In genomic region chr7:127020491-127020890, GRCm38 (mm10) we compare ENCODE assay signal across 8 mouse cellular contexts. TPM values are rescaled to one million over a fixed set of nuclear protein-coding genes. Genes with fewer than 3 reads are reported as not detected.
DNase-seq lines count a peak whose midpoint lies in the region; ATAC-seq and TF ChIP-seq lines count a peak whose summit lies in the region.

No protein-coding gene starts in this region.

- no peak for ATAC-seq in heart, embryonic 14.5 days (ENCODE audit: insufficient number of reproducible peaks, insufficient read depth, low FRiP score, low read depth)
- no peak for ATAC-seq in heart, postnatal 0 days (ENCODE audit: insufficient read depth, low read depth)
- no peak for ATAC-seq in midbrain, embryonic 11.5 days (ENCODE audit: low FRiP score)
- ATAC-seq in monocyte, adult 5-6 weeks (replicated peaks; ENCODE audit: insufficient number of reproducible peaks, low FRiP score, low TSS enrichment, poor library complexity, severe bottlenecking) = no peak

- 42% methylated on average over 5 of the region's 5 CpGs for WGBS in heart, embryonic 14.5 days
- 36% methylated on average over 5 of the region's 5 CpGs for WGBS in heart, postnatal 0 days
- 25% methylated on average over 5 of the region's 5 CpGs for WGBS in midbrain, embryonic 11.5 days

- H3K4me1 ChIP-seq in heart, embryonic 14.5 days (ENCODE audit: control insufficient read depth in 2 of 2, insufficient read depth in 2 of 2, low read length in 2 of 2) = peaks cover 30 to 62% of the 10 kb centered on the region in 2 experiments
- H3K4me1 ChIP-seq in heart, postnatal 0 days (ENCODE audit: control insufficient read depth, insufficient read depth) = peaks cover 41% of the 10 kb centered on the region
- H3K4me1 ChIP-seq in midbrain, embryonic 11.5 days (ENCODE audit: control insufficient read depth, insufficient read depth, low read length) = peaks cover 64% of the 10 kb centered on the region

- no peak for DNase-seq in heart, postnatal 4 days
- peak; percentile 29 for DNase-seq in Muller cell, postnatal 12 days (ENCODE audit: inconsistent ontology term)
- DNase-seq in heart, postnatal 0 days (ENCODE audit: low spot score) = no peak
- no peak for DNase-seq in midbrain, embryonic 11.5 days (ENCODE audit: low spot score, missing footprints)
- no peak for DNase-seq in thymus, postnatal 36 days
- no peak for DNase-seq in right cerebral cortex, postnatal 36 days (ENCODE audit: low spot score in 2 of 2)

- TF ChIP-seq CTCF in heart, postnatal 0 days (IDR thresholded peaks at IDR 0.05; ENCODE audit: low read depth) = no peak

- H3K9me3 ChIP-seq in heart, embryonic 14.5 days (ENCODE audit: control insufficient read depth, low read length) = no peaks in the 10 kb centered on the region
- H3K9me3 ChIP-seq in heart, postnatal 0 days (replicated peaks; ENCODE audit: control insufficient read depth, low read length) = no peaks in the 10 kb centered on the region
- H3K9me3 ChIP-seq in midbrain, embryonic 11.5 days (ENCODE audit: control insufficient read depth, low read length) = no peaks in the 10 kb centered on the region

- peak overlapping the region; percentile 85 for H3K4me2 ChIP-seq in heart, embryonic 14.5 days (ENCODE audit: low read length)
- H3K4me2 ChIP-seq in heart, postnatal 0 days (ENCODE audit: low read depth, low read length) = peak overlapping the region; percentile 78
- H3K4me2 ChIP-seq in midbrain, embryonic 11.5 days = peak overlapping the region; percentile 86

- H3K27me3 ChIP-seq in heart, embryonic 14.5 days (ENCODE audit: control insufficient read depth, insufficient read depth, low read length) = no peaks in the 10 kb centered on the region
- H3K27me3 ChIP-seq in heart, postnatal 0 days (ENCODE audit: control insufficient read depth, insufficient read depth, low read length) = no peaks in the 10 kb centered on the region
- H3K27me3 ChIP-seq in midbrain, embryonic 11.5 days (ENCODE audit: control insufficient read depth, insufficient read depth, low read length) = no peaks in the 10 kb centered on the region

- no peak for TF ChIP-seq EP300 in heart, postnatal 0 days (IDR thresholded peaks at IDR 0.05; ENCODE audit: low read depth)

- 0 out of 4 replicates have a peak overlapping the region, but pooled peaks of 1 of the 2 experiments have one; percentile 48 for H3K27ac ChIP-seq in heart, embryonic 14.5 days (replicated peaks in 1 of 2; ENCODE audit: control insufficient read depth in 1 of 2, insufficient read depth in 1 of 2, low read depth in 2 of 2, low read length in 2 of 2)
- H3K27ac ChIP-seq in heart, postnatal 0 days (ENCODE audit: low read depth) = 0 out of 2 replicates have a peak overlapping the region, but pooled peaks have one; percentile 18
- H3K27ac ChIP-seq in midbrain, embryonic 11.5 days (ENCODE audit: low read depth, low read length) = peak overlapping the region; percentile 72

- peaks cover 36% of the 10 kb centered on the region for H3K36me3 ChIP-seq in heart, embryonic 14.5 days (ENCODE audit: control insufficient read depth, insufficient read depth, low read length)
- H3K36me3 ChIP-seq in heart, postnatal 0 days (replicated peaks; ENCODE audit: control insufficient read depth, insufficient read depth, low read length) = peaks cover 27% of the 10 kb centered on the region
- peaks cover 15% of the 10 kb centered on the region for H3K36me3 ChIP-seq in midbrain, embryonic 11.5 days (ENCODE audit: control insufficient read depth, insufficient read depth, low read length)

- H3K9ac ChIP-seq in heart, embryonic 14.5 days (ENCODE audit: low read length) = peak overlapping the region; percentile 72
- H3K9ac ChIP-seq in heart, postnatal 0 days (replicated peaks; ENCODE audit: low read depth, low read length) = peak overlapping the region; percentile 46
- peak overlapping the region; percentile 79 for H3K9ac ChIP-seq in midbrain, embryonic 11.5 days (ENCODE audit: low read length)

- H3K4me3 ChIP-seq in heart, embryonic 14.5 days (ENCODE audit: control insufficient read depth in 1 of 2, insufficient read depth in 1 of 2, low read depth in 1 of 2, low read length in 2 of 2) = peak overlapping the region; percentile 49 to 63
- peak overlapping the region; percentile 46 for H3K4me3 ChIP-seq in heart, postnatal 0 days (ENCODE audit: low read depth, low read length)
- peak overlapping the region; percentile 44 for H3K4me3 ChIP-seq in midbrain, embryonic 11.5 days (ENCODE audit: low read depth, low read length)

RNA-seq across cellular contexts. Expression of gene Gm42742, which starts 0.4 kb away (rescaled TPM):
- polyA plus RNA-seq in heart, embryonic 14.5 days (2014; fragmentation: Nextera tagmentation; extraction: Ambion mirVana) = 41.9 and 45.0 TPM in 2 replicates
- total RNA-seq in heart, postnatal 4 days (2021) = 10 to 100 TPM; 10.0 to 18.2 TPM
- 22.8 and 24.8 TPM in 2 replicates for total RNA-seq in heart, postnatal 0 days (2014; rRNA removed; ENCODE audit: low replicate concordance)
- 5.7 and 44.5 TPM in 2 replicates for polyA plus RNA-seq in heart, postnatal 0 days (2015; fragmentation: Nextera tagmentation; extraction: Ambion mirVana)
- 58.8 and 68.8 TPM in 2 replicates for polyA plus RNA-seq in midbrain, embryonic 11.5 days (2014; fragmentation: Nextera tagmentation; extraction: Ambion mirVana)
- 6.4 to 36.5 TPM (median 36.3 TPM) in 3 replicates for total RNA-seq in monocyte, adult 5-6 weeks (2017)

RNA-seq across cellular contexts. Expression of gene Prrt2, which starts 0.5 kb away (rescaled TPM):
- polyA plus RNA-seq in heart, embryonic 14.5 days (2014; fragmentation: Nextera tagmentation; extraction: Ambion mirVana) = 2.1 and 3.2 TPM in 2 replicates
- total RNA-seq in heart, postnatal 4 days (2021) = 1 to 10 TPM; 1.6 to 2.0 TPM
- total RNA-seq in heart, postnatal 0 days (2014; rRNA removed; ENCODE audit: low replicate concordance) = not detected in 2 replicates
- 0.23 and 1.1 TPM in 2 replicates for polyA plus RNA-seq in heart, postnatal 0 days (2015; fragmentation: Nextera tagmentation; extraction: Ambion mirVana)
- polyA plus RNA-seq in midbrain, embryonic 11.5 days (2014; fragmentation: Nextera tagmentation; extraction: Ambion mirVana) = 2.6 and 4.0 TPM in 2 replicates
- total RNA-seq in monocyte, adult 5-6 weeks (2017) = not detected in 3 replicates

RNA-seq across cellular contexts. Expression of gene Pagr1a, which starts 3.3 kb away (rescaled TPM):
- 23.1 and 25.4 TPM in 2 replicates for polyA plus RNA-seq in heart, embryonic 14.5 days (2014; fragmentation: Nextera tagmentation; extraction: Ambion mirVana)
- total RNA-seq in heart, postnatal 4 days (2021) = 10 to 100 TPM; 10.4 to 14.8 TPM
- total RNA-seq in heart, postnatal 0 days (2014; rRNA removed; ENCODE audit: low replicate concordance) = not detected in 2 replicates
- polyA plus RNA-seq in heart, postnatal 0 days (2015; fragmentation: Nextera tagmentation; extraction: Ambion mirVana) = 21.7 and 44.8 TPM in 2 replicates
- polyA plus RNA-seq in midbrain, embryonic 11.5 days (2014; fragmentation: Nextera tagmentation; extraction: Ambion mirVana) = 59.0 and 70.6 TPM in 2 replicates
- total RNA-seq in monocyte, adult 5-6 weeks (2017) = 3.8 to 52.6 TPM (median 4.4 TPM) in 3 replicates

RNA-seq across cellular contexts. Expression of gene Pagr1b, which starts 4.2 kb away (rescaled TPM):
- polyA plus RNA-seq in heart, embryonic 14.5 days (2014; fragmentation: Nextera tagmentation; extraction: Ambion mirVana) = 0.84 TPM in 1 of 2 replicates, not detected in the other
- 1 to 10 TPM; 1.2 to 1.9 TPM for total RNA-seq in heart, postnatal 4 days (2021)
- not detected in 2 replicates for total RNA-seq in heart, postnatal 0 days (2014; rRNA removed; ENCODE audit: low replicate concordance)
- polyA plus RNA-seq in heart, postnatal 0 days (2015; fragmentation: Nextera tagmentation; extraction: Ambion mirVana) = not detected in 2 replicates
- polyA plus RNA-seq in midbrain, embryonic 11.5 days (2014; fragmentation: Nextera tagmentation; extraction: Ambion mirVana) = not detected in 2 replicates
- 2.9 to 7.8 TPM (median 5.2 TPM) in 3 replicates for total RNA-seq in monocyte, adult 5-6 weeks (2017)

RNA-seq across cellular contexts. Expression of gene Mvp, which starts 6.1 kb away (rescaled TPM):
- 12.0 and 12.6 TPM in 2 replicates for polyA plus RNA-seq in heart, embryonic 14.5 days (2014; fragmentation: Nextera tagmentation; extraction: Ambion mirVana)
- total RNA-seq in heart, postnatal 4 days (2021) = 10 to 100 TPM; 27.2 to 28.4 TPM
- 24.2 and 32.5 TPM in 2 replicates for total RNA-seq in heart, postnatal 0 days (2014; rRNA removed; ENCODE audit: low replicate concordance)
- polyA plus RNA-seq in heart, postnatal 0 days (2015; fragmentation: Nextera tagmentation; extraction: Ambion mirVana) = 16.1 and 17.4 TPM in 2 replicates
- polyA plus RNA-seq in midbrain, embryonic 11.5 days (2014; fragmentation: Nextera tagmentation; extraction: Ambion mirVana) = 2.8 and 3.0 TPM in 2 replicates
- total RNA-seq in monocyte, adult 5-6 weeks (2017) = 95.0 to 131 TPM (median 111 TPM) in 3 replicates
